Mouse (Mus musculus) duodenum, adult 2 months (tissue): ENCODE measurements around the gene Pspn. TPM values are rescaled to one million over a fixed set of nuclear protein-coding genes. Genes with fewer than 3 reads are reported as not detected.

ENCODE experiments used
- polyA plus RNA-seq: library from polyadenylated mRNA; depleted of rRNA; stranded (reverse); fragments of >200 nt; gene quantifications from 2 replicates; pipeline ENCODE4 v1.2.3, GENCODE M21; 2012; ENCODE audit warnings: low replicate concordance; rRNA removed

Pspn gene
- not detected in 2 replicates for polyA plus RNA-seq

GRCm38 (mm10) chr17:56999968-57000609 lies at the start of gene Pspn:
Gene Pspn (minus strand): TSS chr17:57000018.

GRCm38 (mm10) chr17:57041554-57041953 lies 41.7 kb upstream of the Pspn start, which contains the start of gene Slc25a41:
Gene Slc25a41 (minus strand): TSS chr17:57041654.

GRCm38 (mm10) chr17:57030931-57031660 lies 31.3 kb upstream of the Pspn start, which contains the start of gene Khsrp:
Gene Khsrp (minus strand): TSS chr17:57031522.

GRCm38 (mm10) chr17:57011236-57012141 lies 11.7 kb upstream of the Pspn start, which contains the start of the genes Gtf2f1 and Gm17949:
Gene Gtf2f1 (minus strand): TSS chr17:57011288.
Gene Gm17949 (plus strand): TSS chr17:57011469.

GRCm38 (mm10) chr17:56997029-56997667 lies 2.7 kb downstream of the Pspn start, which contains the start of gene Alkbh7:
Gene Alkbh7 (plus strand): TSS chr17:56997339.

GRCm38 (mm10) chr17:56990115-56990746 lies 9.6 kb downstream of the Pspn start, which contains the start of gene Clpp:
Gene Clpp (plus strand): TSS chr17:56990305.

GRCm38 (mm10) chr17:56982013-56982412 lies 17.8 kb downstream of the Pspn start, which contains the start of gene Acer1:
Gene Acer1 (minus strand): TSS chr17:56982126.

Other genes with a start within 250 kb of the Pspn start
- gene Nrtn, start 242.5 kb downstream of the Pspn start, polyA plus RNA-seq, result 42.6 and 69.2 TPM in 2 replicates
- 52.6 and 66.0 TPM in 2 replicates for gene Dus3l, start 235.3 kb downstream of the Pspn start, polyA plus RNA-seq
- 6.7 and 10.7 TPM in 2 replicates for gene Prr22, start 229.8 kb downstream of the Pspn start, polyA plus RNA-seq
- gene Rfx2, start 169.0 kb downstream of the Pspn start, polyA plus RNA-seq, result 6.4 and 8.5 TPM in 2 replicates
- not detected in 2 replicates for gene Acsbg2, start 125.6 kb downstream of the Pspn start, polyA plus RNA-seq
- gene 1700061G19Rik, start 124.5 kb downstream of the Pspn start, polyA plus RNA-seq, result 0.04 and 0.06 TPM in 2 replicates
- gene Mllt1, start 64.6 kb downstream of the Pspn start, polyA plus RNA-seq, result 33.7 and 35.2 TPM in 2 replicates
- gene Acer1, start 17.9 kb downstream of the Pspn start, polyA plus RNA-seq, result 8.5 and 23.4 TPM in 2 replicates
- gene Clpp, start 9.7 kb downstream of the Pspn start, polyA plus RNA-seq, result 131 and 155 TPM in 2 replicates
- 57.0 and 71.1 TPM in 2 replicates for gene Alkbh7, start 2.7 kb downstream of the Pspn start, polyA plus RNA-seq
- gene Gtf2f1, start 11.3 kb upstream of the Pspn start, polyA plus RNA-seq, result 30.4 and 34.6 TPM in 2 replicates
- 0.08 TPM in 1 of 2 replicates, not detected in the other for gene Gm17949, start 11.5 kb upstream of the Pspn start, polyA plus RNA-seq
- gene Khsrp, start 31.5 kb upstream of the Pspn start, polyA plus RNA-seq, result 64.2 and 89.1 TPM in 2 replicates
- not detected in 2 replicates for gene Slc25a41, start 41.6 kb upstream of the Pspn start, polyA plus RNA-seq
- 197 and 435 TPM in 2 replicates for gene Crb3, start 59.1 kb upstream of the Pspn start, polyA plus RNA-seq
- 9.4 and 27.8 TPM in 2 replicates for gene Slc25a23, start 59.8 kb upstream of the Pspn start, polyA plus RNA-seq
- 4.4 and 7.5 TPM in 2 replicates for gene Dennd1c, start 78.5 kb upstream of the Pspn start, polyA plus RNA-seq
- 2.2 and 4.6 TPM in 2 replicates for gene Tubb4a, start 87.8 kb upstream of the Pspn start, polyA plus RNA-seq
- 1.7 and 2.6 TPM in 2 replicates for gene Tnfsf9, start 105.3 kb upstream of the Pspn start, polyA plus RNA-seq
- gene Cd70, start 149.8 kb upstream of the Pspn start, polyA plus RNA-seq, result not detected in 2 replicates
- gene Tnfsf14, start 194.2 kb upstream of the Pspn start, polyA plus RNA-seq, result 0.14 and 0.63 TPM in 2 replicates
- 7.7 and 16.0 TPM in 2 replicates for gene C3, start 228.1 kb upstream of the Pspn start, polyA plus RNA-seq
- 33.8 and 37.6 TPM in 2 replicates for gene Gpr108, start 248.4 kb upstream of the Pspn start, polyA plus RNA-seq
- 21.5 and 25.0 TPM in 2 replicates for gene Trip10, start 249.4 kb upstream of the Pspn start, polyA plus RNA-seq